Mouse (Mus musculus) frontal cortex, adult 2 months (tissue): Measurements from ENCODE around the gene Unk. TPM values are rescaled to one million over a fixed set of nuclear protein-coding genes. Genes with fewer than 3 reads are reported as not detected.

ENCODE experiments used
- DNase-seq, 2 experiments: peaks; one replicate each; pipeline ENCODE4 v3.0.0; 2022; ENCODE audit warnings: low spot score in 1 of 2; ENCODE audit errors: extremely low spot score in 1 of 2
- polyA plus RNA-seq: library from polyadenylated mRNA; depleted of rRNA; stranded (reverse); fragments of >200 nt; gene quantifications from 2 replicates; pipeline ENCODE4 v1.2.3, GENCODE M21; 2012

Unk gene
- polyA plus RNA-seq, 1 experiment = 38.1 TPM

DNA sequence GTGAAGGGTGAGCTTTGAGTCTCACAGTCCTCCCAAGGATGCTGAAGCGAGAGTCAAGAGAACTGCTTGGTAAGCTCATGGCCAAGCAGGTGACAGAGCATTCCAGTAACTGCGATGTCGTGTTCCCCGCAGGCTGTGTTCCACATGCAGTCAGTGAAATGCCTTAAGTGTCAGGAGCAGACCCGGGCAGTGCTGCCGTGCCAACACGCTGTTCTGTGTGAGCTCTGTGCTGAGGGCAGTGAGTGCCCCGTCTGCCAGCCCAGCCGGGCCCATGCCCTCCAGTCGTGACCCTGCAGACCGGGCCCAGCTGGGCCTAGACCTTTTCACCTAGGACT, 29.5 kb downstream of the Unk start:
- DNase-seq = no peak

DNA sequence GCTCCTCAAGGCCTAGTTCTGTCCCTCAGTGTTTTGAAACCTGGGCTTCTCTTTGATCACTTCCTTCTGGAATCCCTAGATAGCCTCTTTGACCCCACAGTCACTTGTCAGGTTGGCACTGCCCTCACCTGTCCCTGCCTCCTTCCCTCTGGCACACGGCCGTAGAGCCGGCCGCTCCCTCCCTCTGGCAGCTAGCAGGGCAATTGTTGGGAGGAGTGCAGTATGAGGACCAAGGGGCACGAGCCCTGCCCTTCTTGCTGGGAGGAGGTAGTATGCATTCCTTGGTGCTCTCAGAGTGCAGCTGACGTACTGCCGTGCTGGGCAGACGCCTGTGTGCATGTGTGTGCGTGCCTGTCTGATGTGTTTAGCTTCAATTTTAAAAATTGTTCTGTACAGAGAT, 30.5 kb downstream of the Unk start:
- no peak for DNase-seq

DNA sequence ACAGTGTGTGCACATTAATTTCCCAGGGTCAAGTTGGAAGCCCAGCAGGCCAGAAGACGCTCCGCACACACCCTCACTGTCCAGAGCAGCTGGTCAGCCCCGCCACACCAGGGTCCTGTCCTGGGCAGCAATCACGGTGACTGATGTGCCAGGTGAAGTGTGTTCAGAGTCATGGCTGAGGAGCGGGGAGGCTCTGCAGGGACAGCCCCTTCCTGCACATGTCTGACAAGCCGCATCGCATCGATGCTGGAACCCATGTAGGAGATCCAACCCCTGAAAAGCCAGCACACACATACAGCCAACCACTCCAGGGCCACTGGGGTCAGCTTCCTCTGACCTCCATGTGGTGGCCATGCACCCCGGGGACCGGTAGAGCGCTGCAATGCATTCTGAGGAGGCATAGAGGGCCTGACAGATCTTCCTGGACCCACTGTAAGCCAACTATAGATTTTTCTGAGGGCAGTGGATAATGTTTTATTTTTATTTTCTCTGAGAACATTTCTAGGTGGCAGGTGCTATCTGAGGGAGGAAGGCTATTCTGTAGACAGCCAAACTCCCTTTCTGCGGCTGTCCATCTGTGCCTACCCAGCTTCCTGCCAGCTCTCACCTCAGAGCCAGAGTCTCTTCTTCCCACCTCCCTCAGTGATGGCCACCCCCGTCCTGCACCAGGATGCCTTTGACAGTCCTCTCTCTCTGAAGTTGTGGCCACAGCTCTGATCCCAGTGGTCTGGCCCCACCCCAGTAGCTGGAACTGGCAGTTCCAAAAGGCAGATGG, 31.7 kb downstream of the Unk start:
- DNase-seq = peak; percentile 47 to 63

DNA sequence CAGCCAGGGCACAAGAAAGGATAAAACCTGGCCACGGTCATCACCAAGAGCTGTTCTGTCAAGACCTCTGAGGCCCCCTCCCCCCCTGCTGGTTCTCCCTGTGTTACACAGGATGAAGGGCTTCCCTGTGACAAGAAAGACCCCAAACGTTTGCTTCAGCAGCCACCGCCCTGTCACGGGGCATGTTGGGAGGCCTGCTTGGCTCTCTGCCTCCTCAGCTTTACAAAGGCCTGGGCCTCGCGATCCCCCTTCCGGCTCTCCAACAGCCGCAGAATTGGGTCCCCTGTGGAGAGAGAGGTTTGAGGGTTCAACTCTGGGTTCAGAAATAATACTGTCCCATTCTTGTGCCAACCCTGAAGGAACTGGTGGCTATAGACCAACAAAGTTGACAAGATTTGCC, 32.4 kb downstream of the Unk start:
- DNase-seq = no peak

DNA sequence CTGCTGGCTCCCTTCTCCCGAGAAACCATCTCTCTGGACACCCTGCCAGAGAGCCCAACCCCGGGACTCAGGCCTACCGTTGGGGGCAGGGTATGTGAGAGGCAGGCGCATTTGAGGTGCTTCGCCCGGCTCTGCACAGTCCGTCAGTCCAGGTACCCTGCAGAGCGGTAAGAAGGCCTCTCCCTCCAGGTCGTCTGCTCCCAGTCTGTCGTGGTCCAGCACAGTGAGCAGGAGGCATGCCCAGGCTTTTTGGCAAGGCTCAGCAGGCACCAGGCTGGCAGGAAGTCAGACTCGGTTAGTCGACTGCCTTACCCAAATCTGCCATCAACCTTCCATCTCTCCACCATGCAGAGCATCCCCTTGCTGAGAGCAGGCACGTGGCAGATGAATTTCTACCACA, 33.4 kb downstream of the Unk start:
- DNase-seq = no peak

DNA sequence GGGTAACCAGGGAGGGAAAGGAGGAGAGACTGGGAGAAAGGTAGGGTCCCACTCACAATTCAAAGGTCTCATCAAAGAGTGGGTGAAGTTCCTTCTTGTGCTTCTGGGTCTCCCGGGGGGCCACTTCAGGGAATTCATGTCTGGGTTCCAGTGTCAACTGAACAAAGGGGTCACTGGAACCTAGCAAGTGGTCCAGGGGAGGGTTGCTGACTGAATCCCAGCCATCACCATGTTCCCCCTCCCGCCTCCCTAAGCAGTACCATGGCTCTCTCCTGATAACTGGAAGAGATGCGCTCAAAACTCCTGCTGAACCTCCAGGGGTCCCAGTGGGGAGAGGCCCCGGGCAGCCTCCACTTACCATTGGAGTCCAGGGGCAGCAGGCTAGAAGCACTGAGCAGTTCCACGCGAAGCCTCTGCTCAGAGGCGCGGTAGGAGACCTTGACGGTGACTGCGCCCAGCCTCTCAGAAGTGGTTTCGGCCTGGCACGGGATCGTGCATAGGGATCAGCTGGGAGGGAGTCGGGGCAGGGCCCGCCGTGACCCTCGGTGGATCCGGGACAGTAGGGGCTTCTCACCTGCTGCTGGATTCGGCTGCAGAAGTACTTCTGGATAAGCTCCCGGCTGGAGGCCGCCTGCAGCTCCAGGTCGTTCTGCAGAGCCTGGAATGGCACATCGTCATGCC, 34.2 kb downstream of the Unk start:
- DNase-seq = no peak

DNA sequence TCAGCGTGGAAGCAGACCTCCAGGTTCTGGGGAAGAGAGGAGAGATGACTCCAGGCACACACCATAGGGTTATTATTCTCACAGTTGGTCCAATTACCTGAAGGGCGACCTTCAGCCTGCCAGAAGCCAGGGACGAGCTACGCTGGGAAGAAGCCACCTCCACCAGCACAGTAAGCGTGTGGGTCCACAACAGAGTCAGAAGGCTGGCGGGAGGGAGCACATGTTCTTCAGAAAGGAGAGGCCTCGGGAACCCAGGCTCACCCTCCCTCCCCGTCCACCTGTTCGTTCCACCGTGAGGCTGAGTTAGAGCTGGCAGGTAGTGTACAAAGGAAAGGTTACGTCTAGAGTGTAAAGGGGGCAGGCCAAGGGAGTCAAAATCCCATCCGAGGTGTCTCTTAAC, 35.2 kb downstream of the Unk start:
- DNase-seq = no peak

DNA sequence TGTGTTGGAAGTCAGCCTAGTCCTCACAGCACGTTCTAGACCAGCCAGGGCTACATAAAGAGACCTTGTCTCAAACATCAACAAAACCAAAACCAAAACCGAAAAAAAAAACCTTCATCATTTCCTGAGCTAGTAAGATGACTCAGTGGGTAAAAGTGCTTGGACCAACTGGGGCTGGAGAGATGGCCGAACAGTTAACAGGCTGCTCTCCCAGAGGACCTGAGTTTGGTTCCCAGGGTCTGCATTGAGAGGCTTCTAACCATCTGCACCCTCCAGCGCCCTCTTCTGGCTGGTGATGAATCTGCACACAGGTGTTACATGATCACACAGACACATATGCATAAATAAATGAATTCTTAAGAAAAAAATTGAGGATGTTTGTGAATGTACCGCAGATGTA, 41.4 kb downstream of the Unk start:
- DNase-seq = no peak

DNA sequence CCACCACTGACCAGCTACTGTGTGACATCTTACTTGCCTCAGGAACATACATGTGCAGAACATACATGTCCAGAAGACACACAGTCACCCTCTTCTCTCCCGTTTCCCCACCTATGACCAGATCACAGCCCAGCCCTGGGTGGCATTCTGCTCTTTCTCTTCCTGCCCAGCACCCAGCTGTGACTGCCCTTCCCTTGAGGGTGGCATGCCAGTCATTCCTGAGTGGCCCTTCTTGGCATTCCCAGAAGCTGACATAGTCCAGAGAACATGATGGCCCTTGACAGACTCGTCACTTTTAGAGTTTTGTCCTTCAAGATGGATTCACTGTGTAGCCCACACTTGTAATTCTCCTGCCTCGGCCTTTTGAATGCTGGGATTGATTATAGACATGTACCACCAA, 42.5 kb downstream of the Unk start:
- no peak for DNase-seq

DNA sequence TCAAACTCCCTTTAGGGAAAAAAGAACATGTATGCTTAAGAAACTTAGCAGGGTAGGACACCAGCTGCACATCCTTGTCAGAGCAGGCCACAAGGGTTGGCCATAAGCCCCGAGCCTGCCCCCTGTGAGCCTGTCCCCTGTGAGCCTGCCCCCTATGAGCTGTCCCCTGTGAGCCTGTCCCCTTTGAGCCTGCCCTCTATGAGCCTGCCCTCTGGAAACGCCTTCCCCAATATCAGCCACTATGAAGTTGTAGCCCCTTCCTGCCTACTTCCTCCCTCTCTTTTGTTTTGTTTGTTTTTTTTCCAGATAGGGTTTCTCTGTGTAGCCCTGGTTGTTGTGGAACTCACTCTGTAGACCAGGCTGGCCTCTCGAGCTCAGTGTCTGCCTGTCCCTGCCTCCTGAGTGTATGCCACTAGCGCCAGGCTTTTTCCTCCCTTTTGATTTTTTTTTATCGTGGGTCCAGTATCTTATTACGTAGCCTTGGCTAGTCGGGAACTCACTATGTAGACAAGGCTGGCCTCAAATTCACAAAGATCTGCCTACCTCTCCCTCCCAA, 44.4 kb downstream of the Unk start:
- DNase-seq = no peak

DNA sequence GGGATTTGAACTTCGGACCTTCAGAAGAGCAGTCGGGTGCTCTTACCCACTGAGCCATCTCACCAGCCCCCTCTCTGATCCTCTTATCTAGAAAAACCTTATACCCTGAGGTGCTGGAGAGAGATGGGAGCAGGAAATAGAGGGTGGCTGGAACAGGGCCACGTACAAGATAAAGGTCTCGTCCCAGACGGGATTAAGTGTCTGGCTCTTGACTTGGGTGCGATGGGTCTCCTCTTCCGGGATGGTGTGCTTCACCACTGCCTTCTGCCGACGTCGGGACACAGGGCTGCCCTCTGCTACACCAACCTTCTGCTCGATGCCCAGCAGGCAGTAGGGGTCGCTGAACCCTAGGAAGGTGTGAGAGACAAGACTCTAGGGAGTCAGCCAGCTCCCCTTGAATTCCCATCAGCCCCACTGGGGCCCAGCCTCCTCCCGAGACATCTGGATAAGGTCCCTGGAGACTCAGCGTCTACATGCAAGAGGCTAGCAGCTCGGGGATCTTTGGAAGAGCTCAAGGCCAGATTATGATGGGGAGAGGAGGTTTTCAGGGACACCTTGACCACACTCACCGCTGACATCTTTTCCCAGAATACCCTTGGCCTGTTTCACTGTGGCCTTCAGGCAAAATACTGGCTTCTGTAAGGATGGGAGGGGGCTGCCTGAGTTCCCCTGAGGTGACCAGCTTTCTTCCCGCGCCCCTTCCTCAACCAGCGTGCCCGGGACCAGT, 45.6 kb downstream of the Unk start:
- no peak for DNase-seq

DNA sequence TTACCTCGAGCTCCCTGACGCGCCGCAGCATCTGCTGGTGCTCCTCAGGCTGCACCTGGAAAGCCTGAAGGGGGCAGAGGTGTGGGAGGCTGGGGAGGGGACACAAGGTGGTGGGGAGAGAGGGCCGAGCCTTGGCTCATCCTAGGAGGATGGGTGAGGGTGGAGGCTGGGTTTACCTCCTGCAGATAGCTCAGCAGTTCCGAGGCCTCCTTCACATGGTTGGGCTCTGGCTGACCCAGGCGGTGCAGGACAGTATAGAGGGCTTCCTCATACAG, 46.1 kb downstream of the Unk start:
- no peak for DNase-seq

DNA sequence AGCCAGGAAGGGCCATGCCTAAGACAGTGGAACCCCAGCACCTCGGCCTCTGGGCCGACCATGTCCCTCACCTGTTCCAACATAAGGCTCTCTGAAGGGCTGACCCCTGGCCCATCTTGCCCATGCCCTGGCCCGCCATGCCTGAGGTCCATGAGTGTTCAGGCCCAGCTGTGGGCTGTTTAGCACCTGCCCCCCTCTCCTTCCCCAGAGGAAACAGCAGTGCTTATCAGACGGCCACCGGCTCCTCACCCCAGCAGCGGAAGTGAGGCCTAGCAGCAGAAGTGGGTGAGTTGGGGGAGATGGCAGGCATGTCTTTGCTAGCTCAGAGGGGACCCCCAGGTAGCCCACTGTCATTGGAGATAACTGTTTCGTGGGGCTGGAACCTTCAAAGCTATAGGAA, 46.7 kb downstream of the Unk start:
- no peak for DNase-seq

DNA sequence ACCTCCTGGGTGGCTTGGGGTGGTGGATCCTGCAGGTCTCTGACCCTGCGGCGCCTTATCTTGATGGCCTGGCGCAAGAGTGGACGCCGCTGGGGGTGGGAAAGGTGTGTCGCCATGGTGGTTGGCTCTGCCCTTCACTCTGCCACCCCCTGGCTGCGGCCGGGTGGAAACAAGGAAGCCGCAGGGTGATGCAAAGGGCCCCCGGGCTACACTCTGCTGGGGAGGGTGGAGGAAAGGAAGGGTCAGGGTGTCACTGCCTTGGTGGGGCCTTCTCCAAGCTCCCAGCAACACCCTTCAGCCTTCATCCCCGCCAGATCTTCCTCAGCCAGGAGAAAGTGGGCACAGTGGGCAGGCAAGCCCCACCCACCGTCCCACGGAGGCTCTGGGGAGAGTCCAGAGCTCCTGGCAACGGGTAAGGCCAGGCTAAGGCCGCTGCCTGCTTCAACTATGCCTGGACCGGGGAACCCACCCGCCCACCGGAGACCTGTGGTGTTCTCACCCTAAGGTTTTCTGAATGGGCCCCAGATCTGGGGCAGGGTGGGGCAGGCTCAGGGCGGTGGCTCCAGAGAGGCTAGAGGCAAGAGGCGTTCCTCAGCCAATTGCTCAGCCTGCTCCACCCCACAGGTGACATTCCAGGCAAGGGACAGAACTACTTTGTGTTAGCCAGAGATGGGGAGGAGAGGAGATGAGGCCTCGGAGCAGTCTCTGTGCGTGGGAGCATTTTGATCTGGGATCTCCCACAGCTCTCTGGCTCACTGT, 47.5 kb downstream of the Unk start, which contains the start of gene Unc13d:
Gene Unc13d (minus strand): TSS at position 516 of the 759 bp plus-strand sequence.
- DNase-seq = no peak

DNA sequence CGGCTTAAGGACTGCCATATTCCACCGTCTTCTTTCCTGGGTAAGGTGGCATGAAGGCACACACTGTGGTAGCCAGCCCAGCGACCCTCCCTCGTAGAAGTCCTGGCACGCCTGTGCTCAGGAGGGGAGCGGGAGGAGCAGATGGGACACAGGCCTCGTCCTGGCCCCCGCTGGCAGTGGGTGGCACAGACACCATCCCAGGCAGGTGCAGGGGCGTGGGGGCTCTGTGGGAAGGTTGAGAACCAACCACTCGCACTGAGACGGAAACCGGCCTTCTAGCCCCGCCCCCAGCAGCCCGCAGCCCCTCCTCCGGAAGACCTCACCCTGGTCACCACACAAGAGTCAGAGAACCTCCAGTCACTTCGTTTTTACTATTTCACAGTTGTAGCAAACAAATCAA, 48.1 kb downstream of the Unk start:
- DNase-seq = no peak

DNA sequence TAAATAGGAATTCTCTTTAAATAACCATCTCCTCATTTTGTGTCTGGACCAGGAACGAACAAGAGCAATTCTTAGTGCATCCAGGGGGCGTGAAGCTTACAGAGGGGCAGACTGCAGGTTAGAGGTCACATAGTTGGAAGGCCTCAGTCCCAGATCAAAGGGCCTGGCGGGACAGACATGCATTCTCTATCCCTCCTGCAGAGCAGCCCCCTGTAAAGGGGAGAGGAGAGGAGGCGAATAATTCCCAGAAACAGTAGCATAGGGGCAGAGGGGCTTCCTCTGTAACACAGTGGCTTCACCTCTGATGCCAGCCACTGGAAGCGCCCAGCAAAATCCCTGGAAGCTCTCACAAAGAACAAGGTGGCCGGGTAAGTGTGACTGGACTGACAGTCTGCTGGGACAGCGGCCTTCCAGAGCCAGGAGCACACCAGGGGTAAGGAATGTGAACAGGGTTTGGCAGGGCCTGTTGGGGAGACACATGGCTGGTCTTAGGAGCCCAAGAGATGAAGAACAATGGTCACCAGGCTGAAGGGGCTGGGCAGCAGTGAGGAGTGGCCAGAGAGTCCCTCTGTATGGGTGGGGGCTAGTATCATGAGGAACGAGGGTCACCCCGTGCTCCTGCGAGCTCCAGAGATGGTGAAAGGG, 48.7 kb downstream of the Unk start:
- no peak for DNase-seq

DNA sequence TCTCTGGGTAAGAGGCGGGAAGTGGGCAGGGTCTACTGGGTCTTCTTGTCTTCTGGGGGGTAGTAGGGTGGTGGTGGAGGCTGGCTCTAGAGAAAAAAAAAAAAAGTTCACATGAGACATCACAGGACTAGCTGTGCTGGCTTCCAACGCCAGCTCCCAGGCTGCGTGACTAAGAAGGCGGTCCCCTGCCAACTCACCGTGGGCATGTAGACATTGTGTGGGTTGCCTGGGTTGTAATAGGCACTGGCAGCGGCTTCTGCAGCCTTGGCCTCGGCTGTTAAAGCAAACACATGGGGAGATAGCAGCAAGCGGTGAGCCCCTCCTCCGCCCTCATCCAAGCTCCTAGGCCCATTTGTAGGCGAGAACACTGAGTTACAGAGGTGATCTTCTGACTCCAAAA, 49.4 kb downstream of the Unk start:
- DNase-seq = peak; percentile 78 to 87

DNA sequence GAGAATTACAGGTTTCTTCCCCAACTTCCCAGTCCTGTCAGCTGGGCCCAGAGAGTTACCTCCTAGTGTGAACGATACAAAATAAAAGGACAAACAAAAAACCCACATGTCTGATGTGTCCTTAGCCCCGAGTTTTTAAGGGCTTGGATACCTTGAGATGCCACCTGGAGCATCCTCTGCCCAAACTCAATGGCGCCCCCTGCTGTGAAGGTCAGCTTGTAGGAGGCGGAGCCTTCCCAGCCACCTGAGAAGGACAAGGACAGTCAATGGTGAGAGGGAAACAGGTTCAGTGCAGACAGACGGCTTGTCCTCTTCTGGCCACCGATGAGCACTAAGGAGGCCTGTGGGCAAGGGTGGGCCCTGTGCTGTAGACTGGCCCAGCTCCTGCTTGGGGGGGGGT, 51.0 kb downstream of the Unk start:
- peak in 1 of 2 experiments; percentile 68 for DNase-seq

DNA sequence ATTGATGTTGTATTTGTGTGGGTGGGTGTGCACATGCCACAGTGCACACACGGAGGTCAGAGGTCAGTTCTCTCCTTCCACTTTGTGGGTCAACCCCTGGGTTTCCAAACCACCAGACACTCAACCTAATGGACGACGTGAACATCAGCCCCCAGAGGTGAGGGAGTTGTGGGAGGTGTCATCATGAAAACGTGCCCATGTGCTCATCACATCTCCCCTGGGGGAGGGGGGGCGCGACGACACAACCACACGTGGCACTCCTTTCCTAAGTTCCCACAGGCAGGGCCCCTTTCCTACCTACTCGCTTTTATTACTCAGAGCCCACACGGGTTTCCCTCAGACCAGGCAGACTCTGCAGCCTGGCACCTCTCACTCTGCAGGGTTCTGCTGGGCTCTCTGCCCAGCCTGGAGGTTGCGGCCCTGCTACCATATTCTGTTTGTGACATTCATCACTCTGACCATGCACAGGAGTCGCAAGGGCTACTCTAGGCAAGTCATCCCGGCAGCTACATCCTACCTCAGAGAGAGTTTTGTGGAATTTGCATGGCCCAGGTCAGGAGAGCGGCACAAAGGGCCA, 53.1 kb downstream of the Unk start:
- no peak for DNase-seq

DNA sequence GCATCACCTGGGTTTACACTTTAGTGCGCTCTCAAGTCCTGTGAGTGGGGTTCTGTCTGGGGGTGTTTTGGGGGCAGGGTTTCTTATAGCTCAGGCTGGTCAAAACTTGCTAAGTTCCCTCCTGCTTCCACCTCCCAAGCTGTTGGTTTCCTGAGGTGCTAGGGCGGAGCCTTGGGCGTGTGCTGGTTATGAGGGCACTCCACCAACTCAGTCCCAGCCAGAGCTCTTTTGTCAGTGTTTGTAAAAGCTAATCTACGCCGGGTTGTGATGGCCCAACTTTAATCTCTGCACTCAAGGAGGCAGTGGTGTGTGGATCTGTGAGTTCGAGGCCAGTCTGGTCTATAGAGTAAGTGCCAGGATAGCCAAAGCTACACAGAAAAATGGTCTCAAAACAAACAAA, 54.0 kb downstream of the Unk start:
- no peak for DNase-seq
